Mouse (Mus musculus) E14TG2a.4 (cell line): ENCODE results near the gene Scamp3.
A peak's percentile ranks its signal among the peaks of the same experiment; 100 is the strongest.
"Not testable (repeated sequence)": the region's sequence is repeated elsewhere in the genome, so short reads cannot be mapped to it uniquely, and the experiment has no call there.

Experiments
- H3K27me3 ChIP-seq: 2 replicates; pipeline ENCODE4 v1.6.1; 2014; ENCODE audit warnings: low read length, control low read depth; ENCODE audit not compliant: insufficient read depth
- H3K36me3 ChIP-seq: 2 replicates; pipeline ENCODE4 v1.6.1; 2014; ENCODE audit warnings: low read length, control low read depth; ENCODE audit not compliant: insufficient read depth
- H3K4me1 ChIP-seq: replicated peaks from 2 replicates; pipeline ENCODE4 v1.6.1; 2014; ENCODE audit warnings: low read depth, low read length, control low read depth
- H3K4me3 ChIP-seq: replicated peaks from 2 replicates; pipeline ENCODE4 v1.5.1; 2014; ENCODE audit warnings: mild to moderate bottlenecking, low read length
- H3K9me3 ChIP-seq: 2 replicates; pipeline ENCODE4 v1.6.1; 2014; ENCODE audit warnings: low read length, control low read depth
- CTCF ChIP-seq: conservative IDR thresholded peaks from 2 replicates; pipeline ENCODE4 v1.5.1; 2014; ENCODE audit warnings: low read length
- NANOG ChIP-seq: IDR thresholded peaks from 2 replicates; pipeline ENCODE4 v1.6.1; 2014; ENCODE audit warnings: borderline replicate concordance, low read length, mixed read lengths
- POU5F1 ChIP-seq: IDR thresholded peaks from 2 replicates; pipeline ENCODE4 v1.6.1; 2014; ENCODE audit warnings: low read length, borderline replicate concordance

Gene Scamp3

GRCm38 (mm10) chr3:89159616-89160344, 17.5 kb upstream of the Scamp3 start, which contains the start of gene Hcn3:
Gene Hcn3 (minus strand): TSS chr3:89160196.
- no peaks in the 10 kb centered on the region for H3K36me3 ChIP-seq
- H3K27me3 ChIP-seq: peaks cover 26% of the 10 kb centered on the region
- H3K4me3 ChIP-seq: peak within 1 kb of the TSS; percentile 86
- TF ChIP-seq POU5F1 (no peak), NANOG (no peak), CTCF (no peak)
- peaks cover 31% of the 10 kb centered on the region for H3K4me1 ChIP-seq
- no peaks in the 10 kb centered on the region for H3K9me3 ChIP-seq

- H3K36me3 ChIP-seq, H3K9me3 ChIP-seq, H3K4me3 ChIP-seq: not testable (repeated sequence)
- peaks cover 20% of the 10 kb centered on the region for H3K27me3 ChIP-seq
- H3K4me1 ChIP-seq: peaks cover 40% of the 10 kb centered on the region
Measured at GRCm38 (mm10) chr3:89161207-89161606, 16.1 kb upstream of the Scamp3 start.

GRCm38 (mm10) chr3:89161786-89162185, 15.5 kb upstream of the Scamp3 start:
- Histone ChIP-seq H3K4me1 (peaks cover 46% of the 10 kb centered on the region), H3K4me3 (no peak overlapping the region), H3K27me3 (peaks cover 19% of the 10 kb centered on the region), H3K36me3 (peaks cover 11% of the 10 kb centered on the region), H3K9me3 (no peaks in the 10 kb centered on the region)
- no peak for TF ChIP-seq POU5F1
- TF ChIP-seq CTCF: no peak
- no peak for TF ChIP-seq NANOG

GRCm38 (mm10) chr3:89163123-89163522, 14.2 kb upstream of the Scamp3 start:
- Histone ChIP-seq H3K4me3 (no peak overlapping the region), H3K27me3 (peaks cover 16% of the 10 kb centered on the region), H3K4me1 (peaks cover 54% of the 10 kb centered on the region), H3K36me3 (peaks cover 25% of the 10 kb centered on the region), H3K9me3 (no peaks in the 10 kb centered on the region)
- no peak for TF ChIP-seq POU5F1
- no peak for TF ChIP-seq CTCF
- TF ChIP-seq NANOG: no peak

- Histone ChIP-seq H3K4me1 (peaks cover 54% of the 10 kb centered on the region), H3K4me3 (peak overlapping the region; percentile 91), H3K36me3 (peaks cover 31% of the 10 kb centered on the region), H3K9me3 (no peaks in the 10 kb centered on the region), H3K27me3 (peaks cover 10% of the 10 kb centered on the region)
- TF ChIP-seq NANOG (no peak), CTCF (no peak), POU5F1 (no peak)
Measured at GRCm38 (mm10) chr3:89163643-89164245, 13.5 kb upstream of the Scamp3 start.

- TF ChIP-seq POU5F1 (no peak), CTCF (no peak), NANOG (no peak)
- Histone ChIP-seq H3K4me3 (peak within 1 kb of the TSS; percentile 91), H3K9me3 (no peaks in the 10 kb centered on the region)
Measured at GRCm38 (mm10) chr3:89164506-89165267, 12.6 kb upstream of the Scamp3 start, which contains the start of gene Clk2. Gene Clk2 (plus strand): TSS chr3:89164795.

GRCm38 (mm10) chr3:89165268-89165870, 11.9 kb upstream of the Scamp3 start:
- peak overlapping the region; percentile 91 for H3K4me3 ChIP-seq
- no peak for TF ChIP-seq NANOG
- no peak for TF ChIP-seq POU5F1
- no peak for TF ChIP-seq CTCF
- peaks cover 52% of the 10 kb centered on the region for H3K4me1 ChIP-seq
- H3K9me3 ChIP-seq: no peaks in the 10 kb centered on the region
- no peaks in the 10 kb centered on the region for H3K27me3 ChIP-seq
- H3K36me3 ChIP-seq: peaks cover 47% of the 10 kb centered on the region

More at GRCm38 (mm10) chr3:89164506-89165267, 12.6 kb upstream of the Scamp3 start, which contains the start of gene Clk2:
- Histone ChIP-seq H3K4me1 (peaks cover 52% of the 10 kb centered on the region), H3K27me3 (peaks cover under 1% of the 10 kb centered on the region; the same call in 1 of the 2 replicates), H3K36me3 (peaks cover 40% of the 10 kb centered on the region)

- Histone ChIP-seq H3K4me3 (peak overlapping the region; percentile 13; the same call in 1 of the 2 replicates), H3K4me1 (peaks cover 50% of the 10 kb centered on the region), H3K27me3 (no peaks in the 10 kb centered on the region), H3K36me3 (peaks cover 62% of the 10 kb centered on the region), H3K9me3 (no peaks in the 10 kb centered on the region)
- TF ChIP-seq POU5F1 (no peak), NANOG (no peak), CTCF (no peak)
Measured at GRCm38 (mm10) chr3:89166945-89167344, 10.3 kb upstream of the Scamp3 start.
